Mouse (Mus musculus) C2C12 (cell line): ENCODE measurements around the gene Tnfsf13b.

Source experiments
- CTCF ChIP-seq: IDR thresholded peaks from one replicate; pipeline ENCODE4 v1.5.1; 2011; ENCODE audit not compliant: control insufficient read depth, insufficient read depth, insufficient read length
- MAX ChIP-seq: IDR thresholded peaks from one replicate; pipeline ENCODE4 v1.6.1; 2011; ENCODE audit warnings: mild to moderate bottlenecking, control low read depth
- MYOG ChIP-seq: IDR thresholded peaks from one replicate; pipeline ENCODE4 v1.6.1; 2011; ENCODE audit not compliant: control insufficient read depth, insufficient read length; ENCODE audit errors: extremely low read depth

DNA sequence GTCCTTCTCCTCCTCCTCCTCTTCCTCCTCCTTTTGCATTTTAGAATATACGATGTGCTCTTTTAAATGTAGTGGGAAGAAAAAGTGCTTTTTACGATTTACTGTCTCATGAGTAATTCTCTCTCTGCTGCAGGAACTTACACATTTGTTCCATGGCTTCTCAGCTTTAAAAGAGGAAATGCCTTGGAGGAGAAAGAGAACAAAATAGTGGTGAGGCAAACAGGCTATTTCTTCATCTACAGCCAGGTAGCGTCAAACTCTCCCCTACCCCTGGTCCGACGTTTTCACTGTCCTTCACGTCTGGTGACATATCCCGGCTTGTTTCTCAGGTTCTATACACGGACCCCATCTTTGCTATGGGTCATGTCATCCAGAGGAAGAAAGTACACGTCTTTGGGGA, 24.9 kb downstream of the Tnfsf13b start:
- TF ChIP-seq CTCF = no peak
- no peak for TF ChIP-seq MYOG
- no peak for TF ChIP-seq MAX
